Mouse (Mus musculus) lung, adult 2 months (tissue): ENCODE measurements around the gene Olfr642.

ENCODE experiments used
- CTCF ChIP-seq: fragments of 200-500 bp; IDR thresholded peaks from 2 replicates; pipeline ENCODE4 v1.5.1; 2011; ENCODE audit warnings: mild to moderate bottlenecking, low read length, control low read depth; ENCODE audit not compliant: insufficient read depth
- POLR2A ChIP-seq: fragments of 200-500 bp; IDR thresholded peaks from 2 replicates; pipeline ENCODE4 v1.6.1; 2011; ENCODE audit warnings: low read depth, mild to moderate bottlenecking, control low read depth, low read length, borderline replicate concordance; ENCODE audit errors: extremely low read depth

- TF ChIP-seq CTCF (no peak), POLR2A (no peak)
Observed at GRCm38 (mm10) chr7:104061345-104061744, 8.9 kb upstream of the Olfr642 start, which contains the start of gene 4930516K23Rik.
